Mouse (Mus musculus) spleen, adult 2 months (tissue): ENCODE measurements around the gene Galk2. TPM values are rescaled to one million over a fixed set of nuclear protein-coding genes. Genes with fewer than 3 reads are reported as not detected.

Source experiments
- DNase-seq, 2 experiments: peaks; one replicate each; pipeline versions ENCODE4 v3.0.0 to v3.0.0-alpha.2; 2012 to 2021; ENCODE audit warnings: low spot score in 2 of 2, low read depth in 1 of 2
- H3K27ac ChIP-seq: fragments of 200-500 bp; 2 replicates; pipeline ENCODE4 v1.5.1; 2012; ENCODE audit warnings: low read length, inconsistent platforms; ENCODE audit not compliant: insufficient read depth
- H3K27me3 ChIP-seq: fragments of 200-500 bp; 2 replicates; pipeline ENCODE4 v1.6.1; 2012; ENCODE audit warnings: mild to moderate bottlenecking, moderate library complexity, low read length, inconsistent platforms; ENCODE audit not compliant: control insufficient read depth, insufficient read depth
- H3K36me3 ChIP-seq: fragments of 200-500 bp; 2 replicates; pipeline ENCODE4 v1.6.1; 2012; ENCODE audit warnings: mild to moderate bottlenecking, low read length, inconsistent platforms; ENCODE audit not compliant: control insufficient read depth, insufficient read depth
- H3K4me1 ChIP-seq: fragments of 200-500 bp; 2 replicates; pipeline ENCODE4 v1.6.1; 2011; ENCODE audit warnings: inconsistent platforms; ENCODE audit not compliant: control insufficient read depth, insufficient read depth, insufficient read length
- H3K4me3 ChIP-seq: fragments of 200-500 bp; 2 replicates; pipeline ENCODE4 v1.5.1; 2011; ENCODE audit warnings: mild to moderate bottlenecking, inconsistent platforms; ENCODE audit not compliant: insufficient read depth, insufficient read length; ENCODE audit errors: extremely low read depth
- CTCF ChIP-seq: fragments of 200-500 bp; IDR thresholded peaks from 2 replicates; pipeline ENCODE4 v1.5.1; 2011; ENCODE audit warnings: mild to moderate bottlenecking, inconsistent platforms; ENCODE audit not compliant: insufficient read depth, insufficient read length, insufficient replicate concordance; ENCODE audit errors: extremely low read depth
- POLR2A ChIP-seq: fragments of 200-500 bp; IDR thresholded peaks from 2 replicates; pipeline ENCODE4 v1.6.1; 2011; ENCODE audit warnings: low read depth, low read length, inconsistent platforms
- WGBS: fragments of 180-500 bp; shearing (Covaris S2); methylation state at CpG from one replicate; pipeline ENCODE4 v1.1.7; 2018; 5-methylcytosine and 5-hydroxymethylcytosine counted together
- polyA plus RNA-seq: library from polyadenylated mRNA; depleted of rRNA; stranded (reverse); fragments of >200 nt; gene quantifications from 2 replicates; pipeline ENCODE4 v1.2.3, GENCODE M21; 2012

Gene Galk2
- polyA plus RNA-seq, 1 experiment: 8.2 TPM

- TF ChIP-seq CTCF (no peak), POLR2A (no peak)
- no peak overlapping the region for H3K4me3 ChIP-seq
- 91% methylated on average over 3 of the region's 3 CpGs for WGBS
- no peak overlapping the region for H3K27ac ChIP-seq
- peaks cover 10% of the 10 kb centered on the region for H3K36me3 ChIP-seq
- DNase-seq: no peak
- H3K4me1 ChIP-seq: no peaks in the 10 kb centered on the region
- no peaks in the 10 kb centered on the region for H3K27me3 ChIP-seq
These were observed 70.5 kb downstream of the Galk2 start for GRCm38 (mm10) chr2:125929396-125929795.

DNA sequence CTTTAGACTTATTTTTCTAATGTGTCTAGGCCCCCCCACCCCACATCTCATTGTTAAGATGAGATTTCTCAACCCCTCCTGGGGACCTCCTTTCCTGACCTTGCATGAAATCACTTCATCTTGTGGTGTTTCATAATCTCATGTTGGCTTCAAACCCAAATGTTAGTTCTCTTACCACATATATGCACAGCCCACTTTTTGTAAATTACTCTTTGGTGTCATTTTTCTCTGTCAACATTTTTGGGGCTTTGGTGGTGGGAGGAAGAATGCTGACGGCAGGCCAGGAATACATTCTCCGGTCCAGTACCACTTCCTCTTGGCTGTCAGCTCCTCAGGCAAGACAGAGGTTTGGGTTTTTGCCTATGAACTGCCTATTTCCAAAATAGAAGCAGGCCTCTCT is 71.0 kb downstream of the Galk2 start:
- Histone ChIP-seq H3K27ac (no peak overlapping the region), H3K4me3 (no peak overlapping the region), H3K27me3 (no peaks in the 10 kb centered on the region), H3K4me1 (no peaks in the 10 kb centered on the region), H3K36me3 (peaks cover 10% of the 10 kb centered on the region)
- WGBS: 69% methylated on average over 2 of the region's 2 CpGs
- DNase-seq: no peak
- TF ChIP-seq CTCF (no peak), POLR2A (no peak)

- 96% methylated on average over 5 of the region's 5 CpGs for WGBS
- Histone ChIP-seq H3K4me1 (no peaks in the 10 kb centered on the region), H3K36me3 (peaks cover 10% of the 10 kb centered on the region), H3K27me3 (no peaks in the 10 kb centered on the region), H3K4me3 (no peak overlapping the region), H3K27ac (no peak overlapping the region)
- TF ChIP-seq CTCF (no peak), POLR2A (no peak)
- no peak for DNase-seq
These were observed 72.3 kb downstream of the Galk2 start for GRCm38 (mm10) chr2:125931193-125931592.

GRCm38 (mm10) chr2:125932734-125933133 is 73.8 kb downstream of the Galk2 start:
- Histone ChIP-seq H3K4me3 (no peak overlapping the region), H3K27me3 (no peaks in the 10 kb centered on the region), H3K4me1 (no peaks in the 10 kb centered on the region), H3K36me3 (peaks cover 10% of the 10 kb centered on the region), H3K27ac (no peak overlapping the region)
- DNase-seq: no peak
- TF ChIP-seq CTCF: no peak
- TF ChIP-seq POLR2A: no peak

DNA sequence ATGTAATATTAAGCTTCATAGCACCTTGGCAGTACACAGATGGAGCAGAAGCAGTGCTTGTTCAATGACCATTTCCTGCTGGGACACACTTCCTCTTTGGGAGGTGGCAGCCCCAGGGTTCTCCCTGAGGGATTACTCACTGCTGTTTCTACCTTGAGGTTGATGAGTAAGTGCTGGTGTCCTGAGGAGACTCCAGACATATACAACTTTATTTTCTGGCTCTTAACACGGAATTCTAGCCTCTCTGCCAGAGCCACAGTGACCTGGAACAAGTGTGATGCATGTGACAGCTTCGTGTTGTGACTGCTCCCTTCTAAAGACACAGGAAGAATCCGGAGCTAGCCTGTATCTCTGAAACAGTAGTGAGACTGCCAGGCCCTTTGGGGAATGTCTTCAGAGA is 75.1 kb downstream of the Galk2 start:
- H3K27ac ChIP-seq: no peak overlapping the region
- DNase-seq: no peak
- TF ChIP-seq CTCF: no peak
- no peak for TF ChIP-seq POLR2A
- no peaks in the 10 kb centered on the region for H3K4me1 ChIP-seq
- no peaks in the 10 kb centered on the region for H3K27me3 ChIP-seq
- peaks cover 10% of the 10 kb centered on the region for H3K36me3 ChIP-seq
- WGBS: 87% methylated on average over 3 of the region's 3 CpGs
- H3K4me3 ChIP-seq: no peak overlapping the region

- no peak for TF ChIP-seq POLR2A
- no peak for TF ChIP-seq CTCF
- no peak overlapping the region for H3K4me3 ChIP-seq
- H3K36me3 ChIP-seq: peaks cover 5% of the 10 kb centered on the region
- H3K27me3 ChIP-seq: no peaks in the 10 kb centered on the region
- no peak overlapping the region for H3K27ac ChIP-seq
- 87% methylated on average over 5 of the region's 5 CpGs for WGBS
- no peaks in the 10 kb centered on the region for H3K4me1 ChIP-seq
- no peak for DNase-seq
These were observed 77.5 kb downstream of the Galk2 start for GRCm38 (mm10) chr2:125936396-125936795.

GRCm38 (mm10) chr2:125938993-125939642 is 80.2 kb downstream of the Galk2 start:
- H3K4me3 ChIP-seq: no peak overlapping the region
- no peaks in the 10 kb centered on the region for H3K27me3 ChIP-seq
- 75% methylated on average over 6 of the region's 6 CpGs for WGBS
- DNase-seq: no peak
- H3K27ac ChIP-seq: no peak overlapping the region
- H3K4me1 ChIP-seq: no peaks in the 10 kb centered on the region
- H3K36me3 ChIP-seq: no peaks in the 10 kb centered on the region; the same call in 1 of the 2 replicates
- TF ChIP-seq POLR2A: no peak
- TF ChIP-seq CTCF: no peak
